Mouse (Mus musculus) midbrain, embryonic 11.5 days (tissue): ENCODE data around the gene Sec14l1. TPM values are rescaled to one million over a fixed set of nuclear protein-coding genes. Genes with fewer than 3 reads are reported as not detected.
"Not testable (repeated sequence)": the region's sequence is repeated elsewhere in the genome, so short reads cannot be mapped to it uniquely, and the experiment has no call there.

Experiments used
- ATAC-seq: fragments of 200-750 bp; cut with Nextera tagmentation; 2 replicates; pipeline ENCODE4 v1.8.0; 2017; ENCODE audit warnings: moderate TSS enrichment, moderate library complexity; ENCODE audit not compliant: low FRiP score
- DNase-seq: peaks from one replicate; pipeline ENCODE4 v3.0.0; 2015; ENCODE audit warnings: low spot score; ENCODE audit errors: missing footprints
- H3K27ac ChIP-seq: fragments of 300-500 bp; sonication (generic); 2 replicates; pipeline ENCODE4 v1.5.1; 2014; ENCODE audit warnings: low read depth, low read length
- H3K27me3 ChIP-seq: fragments of 300-500 bp; sonication (generic); 2 replicates; pipeline ENCODE4 v1.6.1; 2014; ENCODE audit warnings: mild to moderate bottlenecking, low read length, moderate library complexity, mixed read lengths; ENCODE audit not compliant: control insufficient read depth, insufficient read depth
- H3K36me3 ChIP-seq: fragments of 300-500 bp; sonication (generic); 2 replicates; pipeline ENCODE4 v1.6.1; 2014; ENCODE audit warnings: mild to moderate bottlenecking, low read length, moderate library complexity, mixed read lengths; ENCODE audit not compliant: control insufficient read depth, insufficient read depth
- H3K4me1 ChIP-seq: fragments of 300-500 bp; sonication (generic); 2 replicates; pipeline ENCODE4 v1.6.1; 2014; ENCODE audit warnings: low read length; ENCODE audit not compliant: control insufficient read depth, insufficient read depth
- H3K4me2 ChIP-seq: fragments of 300-500 bp; sonication (generic); 2 replicates; pipeline ENCODE4 v1.6.1; 2014; ENCODE audit warnings: mild to moderate bottlenecking, moderate library complexity
- H3K4me3 ChIP-seq: fragments of 300-500 bp; sonication (generic); 2 replicates; pipeline ENCODE4 v1.5.1; 2014; ENCODE audit warnings: low read depth, low read length
- H3K9ac ChIP-seq: fragments of 300-500 bp; sonication (generic); 2 replicates; pipeline ENCODE4 v1.6.1; 2014; ENCODE audit warnings: low read length
- H3K9me3 ChIP-seq: fragments of 300-500 bp; sonication (generic); 2 replicates; pipeline ENCODE4 v1.6.1; 2016; ENCODE audit warnings: low read length; ENCODE audit not compliant: control insufficient read depth
- WGBS: fragments of 180-500 bp; shearing (Covaris S2); extraction: QIAGEN DNeasy Blood & Tissue Kit; methylation state at CpG from one replicate; pipeline ENCODE4 v1.1.7; 2014; 5-methylcytosine and 5-hydroxymethylcytosine counted together
- polyA plus RNA-seq: library from polyadenylated mRNA; unstranded; fragments of >200 nt; fragmentation: Nextera tagmentation; extraction: Ambion mirVana; gene quantifications from 2 replicates; pipeline ENCODE4 v1.2.1, GENCODE M21; 2014

Gene Sec14l1
- polyA plus RNA-seq, 1 experiment from 2014 or later: 36.7 TPM

DNA sequence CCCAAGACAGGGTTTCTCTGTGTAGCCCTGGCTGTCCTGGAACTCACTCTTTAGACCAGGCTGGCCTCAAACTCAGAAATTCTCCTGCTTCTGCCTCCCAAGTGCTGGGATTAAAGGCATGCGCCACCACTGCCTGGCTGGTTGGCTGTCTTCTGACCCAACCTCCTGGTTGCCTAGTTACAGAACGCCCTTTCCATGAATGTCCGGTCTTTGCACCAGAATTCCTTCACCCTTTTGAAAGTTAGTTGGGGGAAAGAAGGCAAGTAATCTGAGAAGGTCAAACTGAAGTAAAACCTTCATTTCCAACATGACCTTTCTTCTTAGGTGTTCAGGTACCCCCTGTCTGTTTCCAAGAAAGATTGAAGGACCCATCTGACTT lies 31.1 kb upstream of the Sec14l1 start:
- not testable (repeated sequence) for H3K4me3 ChIP-seq, H3K4me1 ChIP-seq, DNase-seq, ATAC-seq, H3K27ac ChIP-seq, H3K9ac ChIP-seq, H3K9me3 ChIP-seq, H3K4me2 ChIP-seq, H3K27me3 ChIP-seq
- H3K36me3 ChIP-seq: peaks cover 13% of the 10 kb centered on the region
- WGBS: 90% methylated on average over 3 of the region's 3 CpGs

DNA sequence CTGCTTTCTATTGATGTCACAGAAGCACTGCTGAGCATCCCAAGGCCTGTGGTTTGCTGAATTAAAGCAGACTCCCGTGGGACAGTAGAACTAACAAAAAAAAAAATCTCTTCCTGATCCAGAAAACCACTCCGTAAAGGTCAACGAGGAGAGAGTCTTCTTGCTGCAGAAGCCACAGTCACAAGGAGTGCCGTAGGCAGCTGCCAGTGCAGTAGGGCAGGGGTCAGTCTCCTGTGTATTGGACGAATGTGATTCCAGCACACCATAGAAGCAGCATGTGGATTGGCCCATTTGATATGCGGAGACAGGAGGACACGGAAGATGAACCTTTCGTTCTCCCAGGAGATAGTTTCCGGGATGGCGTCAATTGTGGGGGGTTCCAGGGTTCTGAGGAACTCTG lies 28.8 kb upstream of the Sec14l1 start:
- Histone ChIP-seq H3K9me3 (no peaks in the 10 kb centered on the region), H3K4me1 (peaks cover 6% of the 10 kb centered on the region; the same call in 1 of the 2 replicates), H3K27ac (no peak overlapping the region), H3K27me3 (no peaks in the 10 kb centered on the region), H3K4me3 (no peak overlapping the region), H3K36me3 (no peaks in the 10 kb centered on the region), H3K4me2 (no peak overlapping the region), H3K9ac (no peak overlapping the region)
- DNase-seq (no peak), ATAC-seq (no peak)
- 89% methylated on average over 10 of the region's 10 CpGs for WGBS

DNA sequence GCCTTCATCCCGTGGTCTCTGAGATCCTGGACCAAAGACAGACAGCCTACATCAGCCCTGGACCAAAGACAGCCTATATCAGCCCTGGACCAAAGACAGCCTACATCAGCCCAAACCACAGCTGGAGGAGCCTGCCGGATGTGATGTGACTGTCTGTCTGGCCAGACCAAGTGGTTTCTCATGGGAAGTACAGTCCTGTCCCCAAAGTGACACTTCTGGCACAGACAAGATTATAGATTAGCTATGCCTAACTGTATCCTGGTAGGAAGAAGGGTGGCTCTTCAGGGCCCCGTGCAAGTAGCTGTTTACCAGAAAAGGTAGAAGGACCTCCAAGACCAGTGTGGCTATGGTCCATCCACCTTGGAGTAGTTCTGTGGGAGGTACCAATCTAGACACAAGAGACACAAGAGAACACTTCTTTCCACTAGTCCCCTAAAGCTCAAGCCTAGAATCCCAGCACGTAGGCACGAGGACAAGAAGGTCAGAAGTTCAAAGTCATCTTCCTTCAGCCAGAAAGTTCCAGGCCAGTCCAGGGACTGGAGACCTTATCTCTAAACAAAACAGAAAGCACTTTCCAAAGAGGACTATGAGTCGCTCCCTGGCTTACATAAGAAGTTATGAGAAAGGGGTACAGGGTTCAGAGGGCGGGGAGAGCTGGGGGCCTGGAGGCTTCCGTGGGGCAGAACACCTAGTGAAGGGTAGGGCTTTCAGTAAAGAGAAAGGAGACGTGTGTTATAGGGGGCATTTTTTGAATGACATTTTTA lies 27.8 kb upstream of the Sec14l1 start:
- no peaks in the 10 kb centered on the region for H3K36me3 ChIP-seq
- 91% methylated on average over 9 of the region's 9 CpGs for WGBS
- H3K27me3 ChIP-seq: no peaks in the 10 kb centered on the region
- H3K9ac ChIP-seq: no peak overlapping the region
- ATAC-seq (no peak), DNase-seq (no peak)
- H3K4me3 ChIP-seq: no peak overlapping the region
- no peaks in the 10 kb centered on the region for H3K9me3 ChIP-seq
- peaks cover 7% of the 10 kb centered on the region for H3K4me1 ChIP-seq
- no peak overlapping the region for H3K27ac ChIP-seq
- H3K4me2 ChIP-seq: no peak overlapping the region

DNA sequence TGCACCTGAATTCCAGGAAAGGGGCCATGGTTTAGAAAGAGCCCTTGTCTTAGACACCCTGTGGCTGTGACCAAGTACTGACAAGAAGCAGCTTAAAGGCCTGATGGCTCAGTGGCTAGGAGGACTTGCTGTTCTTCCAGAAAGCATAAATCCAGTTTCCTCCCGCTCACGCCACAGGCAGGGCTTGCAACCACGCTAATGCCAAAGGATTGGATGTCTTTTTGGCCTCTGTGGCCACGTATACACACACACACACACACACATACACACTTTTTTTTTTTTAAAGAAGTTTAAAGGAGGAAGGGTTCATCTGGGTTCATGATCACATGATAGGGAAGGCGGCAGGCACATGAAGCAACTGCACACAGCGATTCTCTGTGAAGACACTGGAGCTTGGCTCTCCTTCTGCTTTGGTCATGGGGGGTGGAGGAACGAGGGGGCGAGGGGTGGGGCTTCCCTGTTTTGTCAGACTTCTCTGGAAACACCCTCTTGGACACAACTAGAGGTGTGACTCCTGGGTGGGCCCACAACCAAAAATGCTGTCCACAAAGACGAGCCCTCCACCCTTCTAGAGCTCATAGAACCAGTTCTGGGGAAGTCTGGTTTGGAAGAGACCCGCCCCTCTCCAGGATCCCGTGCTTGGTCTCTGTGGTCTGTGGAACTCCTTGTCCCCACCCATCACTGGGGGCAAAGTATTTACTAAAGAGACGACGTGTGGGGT lies 26.5 kb upstream of the Sec14l1 start:
- WGBS: 79% methylated on average over 13 of the region's 13 CpGs
- H3K4me3 ChIP-seq: no peak overlapping the region
- H3K9ac ChIP-seq: no peak overlapping the region
- H3K27ac ChIP-seq: no peak overlapping the region
- no peaks in the 10 kb centered on the region for H3K9me3 ChIP-seq
- H3K4me1 ChIP-seq: peaks cover 7% of the 10 kb centered on the region
- ATAC-seq: no peak
- H3K36me3 ChIP-seq: no peaks in the 10 kb centered on the region
- H3K4me2 ChIP-seq: no peak overlapping the region
- DNase-seq: no peak
- H3K27me3 ChIP-seq: no peaks in the 10 kb centered on the region

DNA sequence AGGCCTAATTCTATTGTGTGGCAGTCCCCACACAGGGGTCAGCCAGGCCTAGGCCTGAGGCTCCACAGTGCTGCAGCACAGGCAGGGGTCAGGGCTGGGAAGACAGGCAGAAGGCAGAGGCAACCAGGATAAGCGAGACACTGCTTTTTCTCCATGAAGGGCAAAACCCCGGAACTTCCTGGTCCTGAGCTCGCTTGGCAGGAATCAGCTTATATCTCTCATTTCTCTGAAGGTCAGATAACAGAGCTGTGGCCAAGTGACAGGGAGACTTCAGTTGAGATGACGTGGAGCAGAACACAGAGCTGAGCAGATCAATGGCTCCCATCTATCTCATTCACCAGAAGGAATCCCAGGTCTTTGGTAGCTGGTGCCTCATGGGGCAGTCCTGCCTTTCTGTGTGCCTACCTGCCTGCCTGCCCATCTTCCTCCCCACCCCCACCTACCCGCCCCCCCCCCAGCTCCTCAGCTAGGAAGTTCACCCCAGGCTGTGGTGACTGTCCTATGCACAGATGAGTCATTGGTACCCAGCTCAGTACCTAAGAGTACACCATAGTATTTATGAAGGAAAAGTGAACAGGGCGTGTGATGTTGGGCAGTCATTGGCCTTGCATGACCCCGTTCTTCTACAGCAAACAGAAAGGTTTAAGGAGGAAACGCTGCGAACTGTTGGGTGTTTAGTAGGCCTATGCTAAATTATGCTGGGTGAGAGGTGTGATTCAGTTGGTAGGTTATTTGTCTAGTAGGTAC lies 25.1 kb upstream of the Sec14l1 start:
- no peak for ATAC-seq
- Histone ChIP-seq H3K4me3 (no peak overlapping the region), H3K27ac (no peak overlapping the region), H3K4me1 (peaks cover 7% of the 10 kb centered on the region), H3K4me2 (no peak overlapping the region), H3K9ac (no peak overlapping the region), H3K36me3 (no peaks in the 10 kb centered on the region), H3K27me3 (no peaks in the 10 kb centered on the region), H3K9me3 (no peaks in the 10 kb centered on the region)
- DNase-seq: no peak
- WGBS: 82% methylated on average over 9 of the region's 9 CpGs

DNA sequence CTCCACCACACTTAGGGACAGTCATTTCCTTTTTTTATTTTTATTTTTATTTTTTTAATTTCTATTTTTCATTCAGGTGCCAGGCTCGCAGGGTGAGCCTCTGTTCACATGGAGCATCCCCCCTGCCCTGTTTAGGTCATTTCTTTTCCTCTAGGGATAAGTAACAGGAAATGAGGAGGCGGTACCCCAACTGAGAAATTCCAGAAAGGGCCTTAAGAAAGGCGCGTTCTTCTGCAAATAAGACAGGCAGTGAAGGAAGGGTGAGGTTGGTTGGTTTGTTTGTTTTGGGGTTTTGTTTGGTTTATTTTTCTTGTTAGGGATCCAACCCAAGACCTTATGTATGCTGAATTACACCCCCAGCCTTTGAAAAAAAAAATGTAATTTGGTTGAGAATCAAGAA lies 23.6 kb upstream of the Sec14l1 start:
- 47% methylated on average over 4 of the region's 4 CpGs for WGBS
- H3K27ac ChIP-seq: no peak overlapping the region
- H3K36me3 ChIP-seq: no peaks in the 10 kb centered on the region
- peaks cover 7% of the 10 kb centered on the region for H3K4me1 ChIP-seq
- no peak overlapping the region for H3K4me3 ChIP-seq
- H3K9ac ChIP-seq: no peak overlapping the region
- no peaks in the 10 kb centered on the region for H3K9me3 ChIP-seq
- DNase-seq (no peak), ATAC-seq (no peak)
- H3K27me3 ChIP-seq: no peaks in the 10 kb centered on the region
- no peak overlapping the region for H3K4me2 ChIP-seq

DNA sequence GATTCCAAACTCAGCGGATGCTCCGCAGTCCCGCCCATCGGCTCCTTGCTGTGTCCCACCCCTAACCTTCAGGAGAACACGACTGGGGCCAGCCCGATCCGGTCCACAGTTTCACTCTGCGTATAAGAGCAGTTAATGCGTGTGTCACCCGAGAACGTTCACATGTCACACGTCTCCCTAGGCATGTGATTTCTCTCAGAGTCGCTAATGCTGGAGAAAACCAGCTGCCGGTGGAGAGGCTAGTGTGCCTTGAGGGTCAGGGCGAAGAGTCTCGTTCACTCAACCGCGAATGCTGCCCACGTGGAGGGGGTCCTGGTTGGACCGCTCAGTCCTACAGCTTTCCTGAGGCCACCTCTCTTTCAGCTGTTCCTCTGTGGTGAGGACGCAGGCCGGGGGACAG lies 23.1 kb upstream of the Sec14l1 start:
- DNase-seq: peak; percentile 89
- H3K27me3 ChIP-seq: no peaks in the 10 kb centered on the region
- no peaks in the 10 kb centered on the region for H3K36me3 ChIP-seq
- H3K4me3 ChIP-seq: no peak overlapping the region
- peak overlapping the region; percentile 21 for H3K4me2 ChIP-seq
- WGBS: 9% methylated on average over 22 of the region's 22 CpGs
- no peaks in the 10 kb centered on the region for H3K9me3 ChIP-seq
- ATAC-seq: no peak
- H3K27ac ChIP-seq: no peak overlapping the region
- H3K4me1 ChIP-seq: peaks cover 7% of the 10 kb centered on the region
- no peak overlapping the region for H3K9ac ChIP-seq

DNA sequence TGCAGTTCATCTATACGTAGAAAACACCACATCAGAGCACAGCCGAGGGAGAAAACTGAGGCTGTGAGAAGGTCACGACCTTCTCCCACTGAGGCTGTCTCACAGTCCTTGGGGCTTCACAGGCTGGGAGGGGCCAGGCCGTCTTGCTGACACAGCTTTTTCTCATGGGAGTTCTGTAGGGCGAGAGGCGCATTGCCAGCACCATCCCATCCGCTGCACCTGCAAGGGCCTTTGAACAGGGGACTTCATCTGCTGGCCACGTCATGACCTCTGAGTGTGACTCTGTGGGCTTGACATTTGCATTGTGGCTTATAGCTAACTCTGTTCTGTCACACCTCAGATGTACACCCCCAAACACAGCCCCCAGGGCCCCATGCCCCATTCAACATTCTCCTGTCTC lies 22.3 kb upstream of the Sec14l1 start:
- H3K27me3 ChIP-seq: no peaks in the 10 kb centered on the region
- H3K4me3 ChIP-seq: no peak overlapping the region
- H3K9me3 ChIP-seq: no peaks in the 10 kb centered on the region
- H3K4me2 ChIP-seq: no peak overlapping the region
- ATAC-seq (no peak), DNase-seq (no peak)
- 11% methylated on average over 8 of the region's 8 CpGs for WGBS
- no peaks in the 10 kb centered on the region for H3K36me3 ChIP-seq
- peaks cover 7% of the 10 kb centered on the region for H3K4me1 ChIP-seq
- no peak overlapping the region for H3K9ac ChIP-seq
- H3K27ac ChIP-seq: no peak overlapping the region
